In the genomic region with DNA sequence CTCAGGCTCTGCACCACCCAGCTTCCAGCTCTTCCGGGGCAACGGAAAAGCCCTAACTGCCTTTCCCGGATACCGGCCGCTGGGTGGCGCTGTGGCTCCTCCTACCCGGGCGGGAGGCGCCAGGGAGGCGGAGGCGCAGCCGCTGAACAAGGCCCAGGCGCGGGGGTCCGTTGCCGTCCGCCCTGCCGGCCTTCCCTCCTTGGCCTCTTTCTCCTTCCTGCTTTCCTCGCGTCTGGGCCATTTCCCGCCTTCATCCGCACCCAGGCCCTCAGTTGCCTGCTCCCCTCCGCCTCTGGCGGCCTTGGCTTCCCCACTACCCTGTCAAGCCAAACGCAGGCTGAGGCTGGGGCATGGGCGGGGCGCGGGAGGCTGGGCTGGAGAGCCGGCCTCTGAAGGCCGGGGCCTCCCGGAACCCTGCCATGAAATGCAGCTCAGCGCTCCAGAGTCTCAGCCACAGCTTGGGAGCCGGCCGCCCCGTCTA, we compare ENCODE assay signal across 8 mouse cellular contexts. TPM values are rescaled to one million over a fixed set of nuclear protein-coding genes. Genes with fewer than 3 reads are reported as not detected.
DNase-seq lines count a peak whose midpoint lies in the region; ATAC-seq and TF ChIP-seq lines count a peak whose summit lies in the region.

No protein-coding gene starts in this region.

- TF ChIP-seq CTCF in cerebellum, adult 2 months (IDR thresholded peaks at IDR 0.05; ENCODE audit: borderline replicate concordance, insufficient read depth, low read depth, low read length): peak; percentile 20; the same call in 1 of the 2 replicates

- H3K27me3 ChIP-seq in cerebellum, adult 2 months (ENCODE audit: control insufficient read depth, insufficient read depth, low read length): no peaks in the 10 kb centered on the region; the same call in 1 of the 2 replicates
- H3K27me3 ChIP-seq in hindbrain, embryonic 11.5 days (ENCODE audit: control insufficient read depth, insufficient read depth, low read length): 0 out of 2 replicates have a peak, but pooled peaks cover 4% of the 10 kb centered on the region

- H3K9ac ChIP-seq in hindbrain, embryonic 11.5 days (ENCODE audit: low read depth, low read length): peak overlapping the region; percentile 51

- no peak overlapping the region for H3K4me3 ChIP-seq in cerebellum, adult 2 months (replicated peaks; ENCODE audit: insufficient read depth, low read depth, low read length)
- H3K4me3 ChIP-seq in hindbrain, embryonic 11.5 days (ENCODE audit: low read depth, low read length): peak overlapping the region; percentile 20; the same call in 1 of the 2 replicates

- H3K4me2 ChIP-seq in hindbrain, embryonic 11.5 days (replicated peaks; ENCODE audit: low read depth, low read length): peak overlapping the region; percentile 26

- no peak for TF ChIP-seq POLR2A in cerebellum, adult 2 months (IDR thresholded peaks at IDR 0.05; ENCODE audit: borderline replicate concordance, insufficient read depth, low read length)

- DNase-seq in MEL-GATA-1-ER (ENCODE audit: extremely low read depth, low read depth): peak; percentile 41
- DNase-seq in cerebellum, adult 2 months: peak; percentile 4 to 27
- peak; percentile 82 for DNase-seq in hindbrain, embryonic 11.5 days (ENCODE audit: low spot score)
- peak; percentile 35 to 68 for DNase-seq in layer of hippocampus, postnatal 25 days (ENCODE audit: extremely low spot score in 1 of 2, low spot score in 1 of 2)
- peak; percentile 46 for DNase-seq in lung, postnatal 25 days (ENCODE audit: low spot score)
- DNase-seq in retina, postnatal 7 days (ENCODE audit: low read depth, low spot score): peak; percentile 13
- DNase-seq in urinary bladder, adult 2 months (ENCODE audit: low spot score): peak; percentile 66

- no peaks in the 10 kb centered on the region for H3K36me3 ChIP-seq in hindbrain, embryonic 11.5 days (ENCODE audit: control insufficient read depth, insufficient read depth, low read length)

- WGBS in cerebellum, adult 2 months: 20% methylated on average over 29 of the region's 35 CpGs
- 16% methylated on average over 23 of the region's 35 CpGs for WGBS in hindbrain, embryonic 11.5 days

- H3K27ac ChIP-seq in cerebellum, adult 2 months (ENCODE audit: insufficient read depth, low read length): no peak overlapping the region
- 0 out of 2 replicates have a peak overlapping the region, but pooled peaks have one; percentile 25 for H3K27ac ChIP-seq in hindbrain, embryonic 11.5 days (ENCODE audit: low read depth, low read length)

- no peaks in the 10 kb centered on the region for H3K9me3 ChIP-seq in hindbrain, embryonic 11.5 days (ENCODE audit: control insufficient read depth, low read length)

- ATAC-seq in frontal cortex, adult (ENCODE audit: low TSS enrichment): peak; percentile 79
- ATAC-seq in hindbrain, embryonic 11.5 days (ENCODE audit: low FRiP score): peak; percentile 92

- H3K4me1 ChIP-seq in cerebellum, adult 2 months (ENCODE audit: control insufficient read depth, insufficient read depth, low read length): no peaks in the 10 kb centered on the region
- no peaks in the 10 kb centered on the region for H3K4me1 ChIP-seq in hindbrain, embryonic 11.5 days (replicated peaks; ENCODE audit: control insufficient read depth, insufficient read depth, low read length)

RNA-seq across cellular contexts. Expression of gene Tmem28, which starts 32.5 kb away (rescaled TPM):
- polyA plus RNA-seq in cerebellum, adult 2 months (2012; rRNA removed): 11.3 and 11.7 TPM in 2 replicates
- polyA plus RNA-seq in hindbrain, embryonic 11.5 days (2014; fragmentation: Nextera tagmentation; extraction: Ambion mirVana): 1.1 and 1.5 TPM in 2 replicates
- 10 to 100 TPM; 28.8 to 30.5 TPM for total RNA-seq in layer of hippocampus, postnatal 25 days (2021)
- 0.08 and 0.13 TPM in 2 replicates for polyA plus RNA-seq in urinary bladder, adult 2 months (2012; rRNA removed)

Comparison
In these comparisons a context has a peak if more than half of its experiments do, and no peak if none do; other contexts are left out.
1. DNase-seq: peak in every context shown above with its lines; median percentile 82 in hindbrain, embryonic 11.5 days; 66 in urinary bladder, adult 2 months; 52 in layer of hippocampus, postnatal 25 days; 46 in lung, postnatal 25 days; 41 in MEL-GATA-1-ER; 16 in cerebellum, adult 2 months; 13 in retina, postnatal 7 days.